Mouse (Mus musculus): ENCODE data around the gene Fubp1. TPM values are rescaled to one million over a fixed set of nuclear protein-coding genes. Genes with fewer than 3 reads are reported as not detected.

Gene Fubp1
- total and polyA plus RNA-seq, 3 experiments, result 214 to 333 (median 224) TPM

DNA sequence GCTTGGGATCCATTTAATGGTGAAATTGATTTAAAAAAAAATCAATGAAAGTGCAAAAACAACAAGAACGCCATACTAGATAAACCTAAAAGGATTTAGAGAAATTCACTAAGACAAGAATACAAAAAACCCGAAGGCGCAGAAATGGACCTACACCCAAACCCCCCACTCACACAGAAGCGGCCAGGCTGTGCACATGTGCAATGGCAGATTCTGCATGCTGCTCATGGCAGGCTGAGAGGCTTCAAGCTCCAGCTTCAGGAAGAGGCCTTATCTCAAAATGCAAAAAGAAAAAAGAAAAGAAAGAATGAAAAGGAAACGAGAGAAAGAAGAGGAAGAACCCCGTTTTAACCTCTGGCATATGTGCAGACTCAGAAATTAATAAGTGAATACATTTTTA is 6.8 kb upstream of the Fubp1 start:
- in situ Hi-C loops (cut with MboI; ENCODE audit: low pct_ligation_motif_present, low pct_unique_long_range_greater_than_20kb, low sequenced_read_pairs), result no loop called here
- no peak overlapping the region for H3K4me2 ChIP-seq (ENCODE audit: insufficient read depth, low read depth, poor library complexity, severe bottlenecking)
- dilution Hi-C loops (cut with MboI; ENCODE audit: extremely low pct_ligation_motif_present, extremely low pct_unique_long_range_greater_than_20kb, low sequenced_read_pairs), result no loop called here
- no peaks in the 10 kb centered on the region for H3K27me3 ChIP-seq (replicated peaks)
- H3K27ac ChIP-seq (ENCODE audit: insufficient read depth, low read depth), result no peak overlapping the region
- no peaks in the 10 kb centered on the region for H3K9me3 ChIP-seq (replicated peaks; ENCODE audit: low read length)
- H3K79me2 ChIP-seq (replicated peaks; ENCODE audit: control insufficient read depth, extremely low read depth, insufficient read depth, poor library complexity, severe bottlenecking), result peaks cover 3% of the 10 kb centered on the region; the same call in 1 of the 2 replicates
- no peak for DNase-seq (ENCODE audit: extremely low read depth)
- H3K4me1 ChIP-seq (ENCODE audit: control insufficient read depth in 1 of 2, insufficient read depth in 2 of 2), result peaks cover under 1 to 14% of the 10 kb centered on the region in 2 experiments; a peak in 3 of 4 replicates
- no peak overlapping the region for H3K9ac ChIP-seq (ENCODE audit: insufficient read depth, low read depth)
- H3K36me3 ChIP-seq (replicated peaks in 1 of 2; ENCODE audit: control insufficient read depth in 1 of 2, insufficient read depth in 1 of 2, low read length in 1 of 2), result peaks cover 4 to 21% of the 10 kb centered on the region in 2 experiments
- TF ChIP-seq ZMIZ1 (IDR thresholded peaks at IDR 0.05; ENCODE audit: low read depth, low read length) (no peak), MXI1 (IDR thresholded peaks at IDR 0.05; ENCODE audit: low read depth, low read length) (no peak), ETS1 (conservative IDR thresholded peaks at IDR 0.05; ENCODE audit: low read depth, low read length) (no peak), IRF4 (IDR thresholded peaks at IDR 0.05; ENCODE audit: low read depth, low read length) (no peak), NRF1 (IDR thresholded peaks at IDR 0.05; ENCODE audit: low read depth, low read length) (no peak), PAX5 (IDR thresholded peaks at IDR 0.05; ENCODE audit: low read length) (no peak), USF2 (conservative IDR thresholded peaks at IDR 0.05; ENCODE audit: low read depth, low read length) (no peak), POLR2AphosphoS2 (IDR thresholded peaks at IDR 0.05; ENCODE audit: low read depth, low read length) (no peak), ZKSCAN1 (IDR thresholded peaks at IDR 0.05; ENCODE audit: borderline replicate concordance, low read depth, low read length) (no peak), CTCF (conservative IDR thresholded peaks at IDR 0.05 in 1 of 2, IDR thresholded peaks at IDR 0.05 in 1 of 2; ENCODE audit: low read depth in 2 of 2, low read length in 2 of 2) (no peak), JUN (IDR thresholded peaks at IDR 0.05; ENCODE audit: insufficient read depth, low read depth, low read length) (no peak), CHD1 (IDR thresholded peaks at IDR 0.05; ENCODE audit: low read depth, low read length) (no peak), EP300 (IDR thresholded peaks at IDR 0.05; ENCODE audit: low read length) (no peak), POLR2A (IDR thresholded peaks at IDR 0.05; ENCODE audit: low read depth, low read length) (no peak)
- no peak overlapping the region for H3K4me3 ChIP-seq (replicated peaks in 1 of 3; ENCODE audit: low read depth in 2 of 3, low read length in 2 of 3, poor library complexity in 1 of 3)

DNA sequence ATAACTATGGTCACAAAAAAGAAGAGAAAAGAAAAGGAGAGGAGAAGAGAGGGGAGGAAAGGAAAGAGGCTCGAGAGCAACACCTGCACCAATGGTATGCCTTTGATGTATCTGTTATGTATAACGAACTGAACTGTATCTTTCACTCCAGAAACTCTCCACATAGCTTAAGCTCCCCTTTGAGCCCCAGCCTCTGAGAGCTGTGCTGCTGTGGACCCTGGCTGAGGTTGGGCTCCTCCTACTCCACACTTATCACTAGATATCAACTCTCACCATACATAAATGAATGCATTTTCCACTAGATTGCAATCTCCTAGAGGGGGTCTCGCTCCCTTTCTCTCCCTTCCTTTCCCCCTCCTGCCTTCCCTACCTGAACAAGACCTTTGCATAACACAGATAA is 6.2 kb upstream of the Fubp1 start:
- no peaks in the 10 kb centered on the region for H3K9me3 ChIP-seq (replicated peaks; ENCODE audit: low read length)
- in situ Hi-C loops (cut with MboI; ENCODE audit: low pct_ligation_motif_present, low pct_unique_long_range_greater_than_20kb, low sequenced_read_pairs), result no loop called here
- no peak overlapping the region for H3K4me3 ChIP-seq (replicated peaks in 1 of 3; ENCODE audit: low read depth in 2 of 3, low read length in 2 of 3, poor library complexity in 1 of 3)
- no peak overlapping the region for H3K27ac ChIP-seq (ENCODE audit: insufficient read depth, low read depth)
- H3K9ac ChIP-seq (ENCODE audit: insufficient read depth, low read depth), result no peak overlapping the region
- H3K4me1 ChIP-seq (ENCODE audit: control insufficient read depth in 1 of 2, insufficient read depth in 2 of 2), result peaks cover 3 to 20% of the 10 kb centered on the region in 2 experiments
- peaks cover 6% of the 10 kb centered on the region; the same call in 1 of the 2 replicates for H3K79me2 ChIP-seq (replicated peaks; ENCODE audit: control insufficient read depth, extremely low read depth, insufficient read depth, poor library complexity, severe bottlenecking)
- DNase-seq (ENCODE audit: extremely low read depth), result no peak
- TF ChIP-seq JUND (conservative IDR thresholded peaks at IDR 0.05; ENCODE audit: low read depth, low read length) (no peak), KAT2A (IDR thresholded peaks at IDR 0.05; ENCODE audit: insufficient replicate concordance, low read length) (no peak), POLR2A (IDR thresholded peaks at IDR 0.05; ENCODE audit: low read depth, low read length) (no peak), PAX5 (IDR thresholded peaks at IDR 0.05; ENCODE audit: low read length) (no peak), MEF2A (IDR thresholded peaks at IDR 0.05; ENCODE audit: borderline replicate concordance, low read depth, low read length) (no peak), MYC (IDR thresholded peaks at IDR 0.05; ENCODE audit: low read depth, low read length) (no peak), SIN3A (IDR thresholded peaks at IDR 0.05; ENCODE audit: low read length) (no peak), UBTF (IDR thresholded peaks at IDR 0.05; ENCODE audit: low read depth, low read length) (no peak), HCFC1 (IDR thresholded peaks at IDR 0.05; ENCODE audit: low read depth, low read length) (no peak), ZMIZ1 (IDR thresholded peaks at IDR 0.05; ENCODE audit: low read depth, low read length) (no peak), EP300 (IDR thresholded peaks at IDR 0.05; ENCODE audit: low read length) (no peak), ETS1 (conservative IDR thresholded peaks at IDR 0.05; ENCODE audit: low read depth, low read length) (no peak), USF1 (IDR thresholded peaks at IDR 0.05; ENCODE audit: low read depth, low read length) (no peak), NELFE (IDR thresholded peaks at IDR 0.05; ENCODE audit: low read depth, low read length) (no peak), USF2 (conservative IDR thresholded peaks at IDR 0.05; ENCODE audit: low read depth, low read length) (no peak), POLR2AphosphoS2 (IDR thresholded peaks at IDR 0.05; ENCODE audit: low read depth, low read length) (no peak), IRF4 (IDR thresholded peaks at IDR 0.05; ENCODE audit: low read depth, low read length) (no peak), CHD1 (IDR thresholded peaks at IDR 0.05; ENCODE audit: low read depth, low read length) (no peak), MXI1 (IDR thresholded peaks at IDR 0.05; ENCODE audit: low read depth, low read length) (no peak)
- peaks cover 4 to 23% of the 10 kb centered on the region in 2 experiments for H3K36me3 ChIP-seq (replicated peaks in 1 of 2; ENCODE audit: control insufficient read depth in 1 of 2, insufficient read depth in 1 of 2, low read length in 1 of 2)
- H3K4me2 ChIP-seq (ENCODE audit: insufficient read depth, low read depth, poor library complexity, severe bottlenecking), result no peak overlapping the region
- dilution Hi-C loops (cut with MboI; ENCODE audit: extremely low pct_ligation_motif_present, extremely low pct_unique_long_range_greater_than_20kb, low sequenced_read_pairs), result no loop called here
- H3K27me3 ChIP-seq (replicated peaks), result no peaks in the 10 kb centered on the region

Measured in CH12.LX (cell line).